30 mouse cellular contexts compared by ENCODE assay signal in the genomic region with DNA sequence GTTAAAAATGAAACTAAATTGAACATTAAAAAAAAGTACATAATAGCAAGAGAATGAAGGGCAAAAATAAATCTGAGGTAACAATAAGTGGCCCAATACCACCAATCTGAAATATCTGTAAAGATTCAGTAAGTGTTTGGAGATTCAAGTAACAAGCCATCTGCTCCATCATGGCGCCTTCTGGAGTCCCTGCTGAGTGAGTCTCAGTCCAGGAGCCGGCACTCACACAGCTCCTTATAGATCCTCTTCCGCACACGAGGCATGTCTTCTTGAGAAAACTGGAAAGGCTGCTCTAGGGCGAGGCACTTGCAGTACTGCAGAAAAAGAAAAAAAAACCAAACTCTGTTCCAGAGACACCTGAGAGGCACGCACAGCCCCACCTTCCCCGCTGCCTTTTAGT. TPM values are rescaled to one million over a fixed set of nuclear protein-coding genes. Genes with fewer than 3 reads are reported as not detected.
DNase-seq lines count a peak whose midpoint lies in the region; TF ChIP-seq lines count a peak whose summit lies in the region.
"Had no signal": no experiment of that assay in that cellular context is flagged by ENCODE, and none has a peak within 500 bp of the region (broad histone marks: within the 10 kb centered on the region; RNA-seq: fewer than 3 reads in every experiment).

No protein-coding gene starts in this region.

- H3K27me3 ChIP-seq in thymus, adult 2 months (ENCODE audit: control insufficient read depth, insufficient read depth, low read length): no peaks in the 10 kb centered on the region
- H3K27me3 ChIP-seq: CH12.LX; embryonic facial prominence, embryonic 13.5 days; heart, embryonic 12.5 days; liver, embryonic 15.5 days; lung, embryonic 15.5 days; midbrain, embryonic 15.5 days; neural tube, embryonic 12.5 days; Patski had no signal

- no peak for TF ChIP-seq CTCF in layer of hippocampus, adult 2 months (conservative IDR thresholded peaks at IDR 0.05)
- TF ChIP-seq CTCF in thymus, adult 2 months (IDR thresholded peaks at IDR 0.05; ENCODE audit: borderline replicate concordance, control insufficient read depth, extremely low read depth, insufficient read depth, low read length, poor library complexity): no peak

- DNase-seq in layer of hippocampus, adult 2 months (ENCODE audit: low spot score in 2 of 2): peak in 1 of 2 experiments; percentile 49
- no peak for DNase-seq in layer of hippocampus, postnatal 14 days (ENCODE audit: low spot score in 2 of 2)
- peak; percentile 37 for DNase-seq in right cerebral cortex, adult 18-20 months
- no peak for DNase-seq in right cerebral cortex, postnatal 36 days (ENCODE audit: low spot score in 2 of 2)
- DNase-seq in right cerebral cortex, postnatal 14 days: peak; percentile 37
- DNase-seq in thymus, adult 2 months: no peak
- DNase-seq in heart, adult 11 months: no peak
- DNase-seq: adrenal gland, adult 2 months; B cell, adult 2 months; cerebellum, adult 2 months; cerebellum, postnatal 36 days; embryo, embryonic 11 days; gastrocnemius, postnatal 10 days; heart, postnatal 10 days; kidney, postnatal 25 days; liver; lung, postnatal 36 days; spleen, adult 18-20 months; thymus, postnatal 14 days had no signal

- no peaks in the 10 kb centered on the region for H3K4me1 ChIP-seq in thymus, adult 2 months (replicated peaks; ENCODE audit: control insufficient read depth, insufficient read depth, low read length)
- H3K4me1 ChIP-seq: embryonic facial prominence, embryonic 13.5 days; heart, embryonic 12.5 days; liver, embryonic 15.5 days; lung, embryonic 15.5 days; midbrain, embryonic 15.5 days; neural tube, embryonic 12.5 days had no signal

- H3K27ac ChIP-seq in layer of hippocampus, adult 2 months: peak overlapping the region; percentile 8; the same call in 1 of the 2 replicates
- H3K27ac ChIP-seq in thymus, adult 2 months (ENCODE audit: control insufficient read depth, insufficient read depth, low read length): no peak overlapping the region
- H3K27ac ChIP-seq: embryonic facial prominence, embryonic 13.5 days; liver, embryonic 15.5 days; lung, embryonic 15.5 days; midbrain, embryonic 15.5 days; neural tube, embryonic 12.5 days had no signal

- H3K36me3 ChIP-seq in thymus, adult 2 months (ENCODE audit: control insufficient read depth, insufficient read depth, low read length): peaks cover 22% of the 10 kb centered on the region

- no peak overlapping the region for H3K4me3 ChIP-seq in layer of hippocampus, adult 2 months
- no peak overlapping the region for H3K4me3 ChIP-seq in thymus, adult 2 months (ENCODE audit: control insufficient read depth, insufficient read depth, low read length)
- H3K4me3 ChIP-seq: embryonic facial prominence, embryonic 13.5 days; erythroblast, embryonic 14.5 days; heart, embryonic 12.5 days; liver, embryonic 15.5 days; lung, embryonic 15.5 days; midbrain, embryonic 15.5 days; neural tube, embryonic 12.5 days had no signal

- 96% methylated on average over 7 of the region's 7 CpGs for WGBS in thymus, adult 2 months

- TF ChIP-seq POLR2A in thymus, adult 2 months (IDR thresholded peaks at IDR 0.05; ENCODE audit: control insufficient read depth, extremely low read depth, insufficient read depth, low read length, poor library complexity): no peak

RNA-seq across cellular contexts. Expression of a gene that starts 14.9 kb away (rescaled TPM):
- total RNA-seq in layer of hippocampus, adult 2 months (2021): 10 to 100 TPM; 49.5 to 52.3 TPM
- 10 to 100 TPM; 47.8 to 52.5 TPM for total RNA-seq in layer of hippocampus, postnatal 14 days (2021)
- 9.7 and 11.3 TPM in 2 replicates for polyA plus RNA-seq in thymus, adult 2 months (2012; rRNA removed)

RNA-seq across cellular contexts. Expression of a gene that starts 14.9 kb away (rescaled TPM):
- 10 to 100 TPM; 37.6 to 42.1 TPM for total RNA-seq in layer of hippocampus, adult 2 months (2021)
- total RNA-seq in layer of hippocampus, postnatal 14 days (2021): 10 to 100 TPM; 49.5 to 50.8 TPM
- 81.3 and 88.1 TPM in 2 replicates for polyA plus RNA-seq in thymus, adult 2 months (2012; rRNA removed)

RNA-seq across cellular contexts. Expression of a gene that starts 29.6 kb away (rescaled TPM):
- 10 to 100 TPM; 11.9 to 15.6 TPM for total RNA-seq in layer of hippocampus, adult 2 months (2021)
- 10 to 100 TPM; 10.5 to 13.1 TPM for total RNA-seq in layer of hippocampus, postnatal 14 days (2021)
- 8.0 and 8.2 TPM in 2 replicates for polyA plus RNA-seq in thymus, adult 2 months (2012; rRNA removed)
- total RNA-seq: granulocyte monocyte progenitor cell, adult 5-6 weeks had no signal
- polyA plus RNA-seq: G1E had no signal

RNA-seq across cellular contexts. Expression of a gene that starts 39.9 kb away (rescaled TPM):
- total RNA-seq in layer of hippocampus, adult 2 months (2021): 10 to 100 TPM; 37.5 to 37.6 TPM
- total RNA-seq in layer of hippocampus, postnatal 14 days (2021): 10 to 100 TPM; 40.0 to 43.4 TPM
- polyA plus RNA-seq in thymus, adult 2 months (2012; rRNA removed): 7.6 and 7.9 TPM in 2 replicates

Comparison
In these comparisons a context has a peak if more than half of its experiments do, and no peak if none do; other contexts are left out.
1. DNase-seq: peak in right cerebral cortex, adult 18-20 months (single experiment) and right cerebral cortex, postnatal 14 days (single experiment); none in layer of hippocampus, postnatal 14 days (0 of 2), right cerebral cortex, postnatal 36 days (0 of 2), thymus, adult 2 months (single experiment) and heart, adult 11 months (single experiment).